Mouse (Mus musculus): ENCODE data around the gene Fosb. TPM values are rescaled to one million over a fixed set of nuclear protein-coding genes. Genes with fewer than 3 reads are reported as not detected.

Fosb gene
- polyA plus RNA-seq, 1 experiment from 2014 or later: not detected

DNA sequence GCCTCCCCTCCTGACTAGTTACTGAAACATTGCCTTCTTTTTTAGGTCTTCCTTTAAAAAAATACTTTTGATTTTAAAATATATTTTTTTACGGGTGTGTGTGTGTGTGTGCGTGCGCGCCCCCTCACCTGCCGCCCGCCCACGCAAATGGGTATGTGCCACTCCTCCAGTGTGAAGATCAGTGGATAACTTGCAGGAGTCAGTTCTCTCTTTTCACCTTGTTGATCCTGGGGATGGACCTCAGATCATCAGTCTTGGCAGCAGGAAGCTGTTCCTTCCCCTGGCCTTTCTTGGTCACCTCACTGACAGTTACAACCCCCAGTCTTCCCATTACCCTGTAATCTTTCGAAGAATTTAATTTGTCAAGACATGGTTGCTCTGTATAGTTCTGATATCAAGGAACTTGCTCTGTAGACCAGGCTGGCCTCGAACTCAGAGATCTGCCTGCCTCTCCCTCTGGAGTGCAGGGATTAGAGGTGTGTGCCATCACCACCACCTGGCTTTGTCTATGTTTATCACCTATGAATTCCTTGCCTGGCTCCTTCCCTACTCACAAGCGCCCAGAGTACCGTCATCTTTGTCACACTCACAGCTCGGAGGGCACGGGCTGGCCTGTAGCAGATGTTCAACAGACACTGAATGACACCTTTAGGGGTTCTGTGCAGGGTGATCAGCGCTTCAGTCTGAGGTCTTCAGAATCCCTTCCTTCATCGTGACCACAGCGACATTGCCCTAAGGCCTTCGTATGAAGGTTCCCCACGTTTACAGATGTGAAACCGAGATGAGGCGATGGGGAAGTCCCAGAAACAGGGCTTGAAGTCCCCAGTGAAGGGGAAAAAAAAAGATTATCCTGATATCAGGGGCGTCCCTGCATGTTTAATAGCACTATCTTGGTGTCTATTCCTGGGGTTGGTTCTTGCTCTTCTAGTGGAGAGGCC is 15.7 kb upstream of the Fosb start:
- H3K4me1 ChIP-seq: peaks cover 34% of the 10 kb centered on the region
- 71% methylated on average over 21 of the region's 21 CpGs for WGBS
- peak overlapping the region; percentile 58; the same call in 1 of the 2 replicates for H3K4me3 ChIP-seq
- peaks cover 38% of the 10 kb centered on the region for H3K27me3 ChIP-seq (replicated peaks; ENCODE audit: low read depth, poor library complexity, severe bottlenecking)
- no peaks in the 10 kb centered on the region for H3K36me3 ChIP-seq (replicated peaks)
- no peaks in the 10 kb centered on the region for H3K9me3 ChIP-seq
- DNase-seq (ENCODE audit: low spot score): no peak
- peak overlapping the region; percentile 78; the same call in 1 of the 2 replicates for H3K27ac ChIP-seq (replicated peaks)

DNA sequence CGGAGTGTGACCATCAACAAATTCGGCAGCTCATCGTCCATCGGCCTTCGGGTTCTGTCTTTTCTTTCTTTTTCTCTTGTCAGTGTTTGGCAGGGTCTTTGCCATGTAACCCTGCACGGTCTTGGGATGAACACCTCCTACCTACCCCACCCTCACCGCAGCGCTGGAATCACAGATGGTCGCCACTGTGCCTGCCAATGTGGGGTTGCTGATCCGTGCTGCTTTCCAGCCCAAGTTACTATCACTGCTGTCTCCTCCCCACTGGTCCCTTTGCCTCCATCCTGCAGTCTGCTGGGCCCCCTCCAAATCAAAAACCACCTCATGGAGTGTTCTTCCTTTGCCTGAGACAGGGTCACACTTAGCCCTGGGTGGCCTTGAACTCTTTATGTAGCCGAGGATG is 14.4 kb upstream of the Fosb start:
- Histone ChIP-seq H3K36me3 (replicated peaks) (no peaks in the 10 kb centered on the region), H3K4me1 (peaks cover 47% of the 10 kb centered on the region), H3K27me3 (replicated peaks; ENCODE audit: low read depth, poor library complexity, severe bottlenecking) (peaks cover 34% of the 10 kb centered on the region), H3K4me3 (no peak overlapping the region), H3K27ac (replicated peaks) (no peak overlapping the region), H3K9me3 (no peaks in the 10 kb centered on the region)
- no peak for DNase-seq (ENCODE audit: low spot score)
- WGBS: 85% methylated on average over 11 of the region's 11 CpGs

DNA sequence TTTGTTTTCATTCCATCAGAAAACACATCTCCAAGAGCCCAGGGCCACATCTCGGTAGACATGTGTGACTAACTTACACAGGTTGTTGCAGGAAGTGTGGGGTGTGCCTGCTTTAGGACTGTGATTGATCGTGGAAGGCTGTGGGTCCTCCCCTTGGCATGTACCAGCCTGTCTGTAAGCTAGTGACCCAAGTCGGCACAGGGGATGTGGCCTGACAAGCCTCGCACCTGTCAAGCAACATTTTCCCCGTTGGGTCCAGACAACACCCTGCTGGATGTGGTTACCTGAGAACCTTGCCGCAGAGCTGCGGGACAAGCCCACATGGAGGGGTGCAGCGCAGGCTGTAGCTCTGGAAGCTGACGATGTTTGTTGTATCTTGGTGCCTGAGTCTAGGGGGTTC is 12.6 kb upstream of the Fosb start:
- Histone ChIP-seq H3K4me3 (no peak overlapping the region), H3K9me3 (no peaks in the 10 kb centered on the region), H3K27ac (replicated peaks) (no peak overlapping the region), H3K27me3 (replicated peaks; ENCODE audit: low read depth, poor library complexity, severe bottlenecking) (peaks cover 51% of the 10 kb centered on the region), H3K36me3 (replicated peaks) (no peaks in the 10 kb centered on the region), H3K4me1 (peaks cover 46% of the 10 kb centered on the region)
- no peak for DNase-seq (ENCODE audit: low spot score)
- 49% methylated on average over 9 of the region's 9 CpGs for WGBS

DNA sequence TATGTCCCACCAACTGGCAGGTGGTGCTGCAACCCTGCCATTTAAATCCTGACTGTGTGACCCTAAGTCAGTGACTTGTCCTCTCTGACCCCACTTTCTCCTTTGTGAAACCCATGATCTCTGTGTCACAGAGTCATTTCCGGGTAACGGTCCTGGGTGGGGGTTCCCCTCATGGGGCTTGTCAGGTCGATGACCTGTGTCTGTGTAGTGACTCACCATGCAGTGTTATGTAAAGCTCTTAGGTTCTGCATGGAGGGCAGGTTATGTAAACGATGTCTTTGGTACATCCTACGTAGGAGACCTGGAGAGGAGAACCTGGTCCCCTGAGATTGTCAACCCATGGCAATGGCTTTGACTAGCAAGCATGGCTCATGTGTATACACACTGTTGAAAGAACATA is 11.6 kb upstream of the Fosb start:
- DNase-seq (ENCODE audit: low spot score): no peak
- Histone ChIP-seq H3K36me3 (replicated peaks) (no peaks in the 10 kb centered on the region), H3K27ac (replicated peaks) (no peak overlapping the region), H3K9me3 (no peaks in the 10 kb centered on the region), H3K4me1 (peaks cover 39% of the 10 kb centered on the region), H3K27me3 (replicated peaks; ENCODE audit: low read depth, poor library complexity, severe bottlenecking) (peaks cover 61% of the 10 kb centered on the region), H3K4me3 (no peak overlapping the region)
- 67% methylated on average over 5 of the region's 5 CpGs for WGBS

DNA sequence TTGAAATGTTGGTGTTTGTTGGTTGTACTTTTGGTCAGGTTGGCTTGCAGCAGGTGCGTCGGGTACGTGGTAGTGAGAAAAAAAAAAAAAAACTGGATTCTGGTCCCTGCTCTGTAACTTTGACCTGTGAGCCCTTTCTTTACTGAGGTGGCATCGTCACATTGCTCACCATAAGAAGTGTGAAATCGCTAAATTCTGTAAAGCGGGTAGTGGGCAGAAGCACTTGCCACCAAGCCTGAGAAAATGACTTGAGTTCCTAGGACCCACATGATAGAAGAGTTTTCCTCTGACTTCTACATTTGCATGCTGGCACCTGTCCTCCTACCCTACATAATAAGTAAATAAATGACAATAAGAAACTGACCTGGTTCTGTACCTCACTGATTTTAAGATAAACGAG is 10.8 kb upstream of the Fosb start:
- no peak for DNase-seq (ENCODE audit: low spot score)
- H3K27ac ChIP-seq (replicated peaks): peak overlapping the region; percentile 76
- H3K9me3 ChIP-seq: no peaks in the 10 kb centered on the region
- H3K4me1 ChIP-seq: peaks cover 32% of the 10 kb centered on the region
- WGBS: 46% methylated on average over 7 of the region's 7 CpGs
- H3K4me3 ChIP-seq: peak overlapping the region; percentile 64
- H3K27me3 ChIP-seq (replicated peaks; ENCODE audit: low read depth, poor library complexity, severe bottlenecking): peaks cover 69% of the 10 kb centered on the region
- no peaks in the 10 kb centered on the region for H3K36me3 ChIP-seq (replicated peaks)

DNA sequence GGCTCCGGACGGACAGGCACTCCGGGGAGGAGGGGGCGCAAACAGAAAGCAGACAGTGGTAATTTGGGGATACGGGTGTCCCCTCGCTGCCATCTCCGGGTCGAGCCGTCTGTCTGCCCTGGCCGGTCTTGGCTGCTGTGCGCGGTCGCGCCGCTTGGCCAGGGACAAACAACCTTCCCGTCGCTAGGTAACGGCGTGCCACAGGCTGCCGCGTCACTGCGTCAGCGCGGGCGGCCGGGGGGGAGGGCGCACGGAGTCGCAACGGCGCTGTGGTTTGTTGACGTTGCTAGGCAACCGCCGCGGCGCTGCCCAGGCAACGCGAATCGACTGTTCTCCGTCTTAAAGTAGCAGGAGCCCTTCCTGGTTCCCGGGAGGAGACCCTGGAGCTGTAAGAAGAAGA is 10.1 kb upstream of the Fosb start:
- DNase-seq (ENCODE audit: low spot score): peak; percentile 98
- no peaks in the 10 kb centered on the region for H3K9me3 ChIP-seq
- under 1% methylated on average over 41 of the region's 41 CpGs for WGBS
- H3K4me3 ChIP-seq: peak overlapping the region; percentile 64
- peaks cover 31% of the 10 kb centered on the region for H3K4me1 ChIP-seq
- peaks cover 77% of the 10 kb centered on the region for H3K27me3 ChIP-seq (replicated peaks; ENCODE audit: low read depth, poor library complexity, severe bottlenecking)
- peak overlapping the region; percentile 76 for H3K27ac ChIP-seq (replicated peaks)
- H3K36me3 ChIP-seq (replicated peaks): no peaks in the 10 kb centered on the region

DNA sequence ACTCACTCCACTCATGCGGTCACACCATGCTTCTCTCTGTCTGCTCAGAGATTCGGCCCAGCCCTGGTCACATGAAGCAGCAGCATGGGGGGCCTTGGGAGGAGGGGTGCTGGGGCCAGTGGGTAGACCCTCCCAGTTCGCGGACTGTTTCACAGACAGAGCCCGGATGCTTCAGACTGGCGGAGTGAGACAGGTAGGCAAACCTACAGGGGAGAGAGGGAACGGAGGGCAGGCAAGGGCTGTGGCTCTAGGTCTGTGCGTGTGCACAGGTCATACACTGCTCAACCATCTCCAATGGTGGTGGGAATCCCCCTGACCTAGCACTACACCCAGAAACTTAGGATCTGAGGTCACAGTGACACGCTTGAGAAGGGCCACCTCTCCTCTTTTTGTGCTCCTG is 9.6 kb upstream of the Fosb start:
- Histone ChIP-seq H3K4me3 (peak overlapping the region; percentile 64), H3K36me3 (replicated peaks) (no peaks in the 10 kb centered on the region), H3K9me3 (no peaks in the 10 kb centered on the region), H3K4me1 (peaks cover 31% of the 10 kb centered on the region), H3K27me3 (replicated peaks; ENCODE audit: low read depth, poor library complexity, severe bottlenecking) (peaks cover 79% of the 10 kb centered on the region), H3K27ac (replicated peaks) (peak overlapping the region; percentile 76)
- no peak for DNase-seq (ENCODE audit: low spot score)
- WGBS: 16% methylated on average over 9 of the region's 9 CpGs

DNA sequence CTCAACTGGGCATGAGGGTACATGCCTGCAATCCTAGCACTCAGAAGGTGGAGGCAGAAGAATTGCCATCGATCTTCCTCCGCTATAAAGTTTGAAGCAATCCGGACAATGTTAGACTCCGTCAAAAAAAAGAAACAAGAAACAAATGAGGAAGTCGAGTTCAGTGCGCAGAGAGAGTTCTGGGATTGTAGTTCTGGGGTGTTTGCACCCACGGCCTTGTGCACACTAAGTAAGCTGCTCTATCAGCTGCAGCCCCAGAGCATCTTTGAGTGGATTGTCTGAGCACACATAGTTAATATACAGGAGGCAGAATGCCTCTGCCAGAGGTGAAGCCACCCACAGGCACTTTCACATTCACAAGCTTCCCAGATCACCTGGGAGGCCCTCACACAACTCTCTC is 8.8 kb upstream of the Fosb start:
- Histone ChIP-seq H3K36me3 (replicated peaks) (no peaks in the 10 kb centered on the region), H3K4me3 (no peak overlapping the region), H3K27ac (replicated peaks) (no peak overlapping the region), H3K27me3 (replicated peaks; ENCODE audit: low read depth, poor library complexity, severe bottlenecking) (peaks cover 79% of the 10 kb centered on the region), H3K9me3 (no peaks in the 10 kb centered on the region), H3K4me1 (peaks cover 31% of the 10 kb centered on the region)
- 81% methylated on average over 7 of the region's 7 CpGs for WGBS
- no peak for DNase-seq (ENCODE audit: low spot score)

DNA sequence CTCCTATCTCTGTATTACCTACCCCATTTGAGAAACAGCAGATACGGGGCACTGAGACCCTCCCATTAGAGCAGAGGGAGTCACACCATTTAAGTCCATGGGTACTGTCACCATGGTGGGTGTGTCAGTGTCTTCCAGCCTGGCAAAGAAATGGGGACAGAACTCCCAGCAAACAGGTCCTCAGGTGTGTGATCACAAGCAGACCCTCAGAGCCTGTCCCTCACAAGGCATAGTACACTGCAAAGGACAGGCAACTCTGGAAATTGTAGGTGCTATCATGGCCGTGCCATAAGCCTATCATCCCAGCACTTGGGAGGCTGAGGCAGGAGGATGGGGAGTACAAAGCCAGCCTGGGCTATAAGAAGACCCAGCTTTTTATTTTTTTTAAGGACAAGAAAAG is 8.3 kb upstream of the Fosb start:
- no peak for DNase-seq (ENCODE audit: low spot score)
- Histone ChIP-seq H3K27ac (replicated peaks) (no peak overlapping the region), H3K36me3 (replicated peaks) (no peaks in the 10 kb centered on the region), H3K27me3 (replicated peaks; ENCODE audit: low read depth, poor library complexity, severe bottlenecking) (peaks cover 84% of the 10 kb centered on the region), H3K4me1 (peaks cover 31% of the 10 kb centered on the region), H3K4me3 (no peak overlapping the region), H3K9me3 (no peaks in the 10 kb centered on the region)
- 74% methylated on average over 2 of the region's 2 CpGs for WGBS

DNA sequence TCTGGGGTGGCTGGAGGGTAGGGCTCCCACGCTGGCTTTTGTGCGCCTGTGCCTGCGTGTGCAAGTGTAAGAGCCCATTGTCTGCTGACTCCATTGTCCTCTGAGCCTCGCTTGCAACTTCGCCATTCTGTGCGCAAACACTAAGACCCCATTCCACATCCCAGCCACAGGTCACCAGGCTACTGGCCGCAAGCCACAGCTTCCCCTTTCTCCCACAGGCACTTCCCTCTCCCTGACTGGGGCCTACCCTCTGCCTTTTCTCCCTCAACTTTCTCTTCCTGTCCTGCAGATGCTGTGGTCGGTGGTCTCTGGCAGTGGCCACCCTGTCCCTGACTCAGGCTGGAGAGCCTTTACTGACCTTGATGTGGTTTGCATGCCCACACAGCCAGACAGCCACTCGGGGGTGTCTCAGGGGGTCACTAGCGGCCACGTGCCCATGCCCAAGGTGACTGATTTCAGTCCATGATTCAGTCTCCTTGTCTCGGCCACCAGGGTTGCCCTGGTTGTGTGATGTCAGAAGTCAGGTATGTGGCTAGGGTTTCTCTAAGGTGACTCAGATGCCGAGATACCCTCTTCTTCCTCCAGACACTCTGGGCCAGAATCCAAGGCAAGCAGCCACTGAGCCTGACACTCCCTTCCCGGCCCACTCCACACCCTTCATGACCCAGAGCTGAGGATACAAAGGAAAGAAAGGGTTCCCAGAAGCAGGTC is 6.8 kb upstream of the Fosb start:
- DNase-seq (ENCODE audit: low spot score): no peak
- no peaks in the 10 kb centered on the region for H3K9me3 ChIP-seq
- H3K4me1 ChIP-seq: peaks cover 25% of the 10 kb centered on the region
- H3K4me3 ChIP-seq: no peak overlapping the region
- WGBS: 55% methylated on average over 14 of the region's 14 CpGs
- H3K36me3 ChIP-seq (replicated peaks): no peaks in the 10 kb centered on the region
- peak overlapping the region; percentile 40; the same call in 1 of the 2 replicates for H3K27ac ChIP-seq (replicated peaks)
- peaks cover 80% of the 10 kb centered on the region for H3K27me3 ChIP-seq (replicated peaks; ENCODE audit: low read depth, poor library complexity, severe bottlenecking)

DNA sequence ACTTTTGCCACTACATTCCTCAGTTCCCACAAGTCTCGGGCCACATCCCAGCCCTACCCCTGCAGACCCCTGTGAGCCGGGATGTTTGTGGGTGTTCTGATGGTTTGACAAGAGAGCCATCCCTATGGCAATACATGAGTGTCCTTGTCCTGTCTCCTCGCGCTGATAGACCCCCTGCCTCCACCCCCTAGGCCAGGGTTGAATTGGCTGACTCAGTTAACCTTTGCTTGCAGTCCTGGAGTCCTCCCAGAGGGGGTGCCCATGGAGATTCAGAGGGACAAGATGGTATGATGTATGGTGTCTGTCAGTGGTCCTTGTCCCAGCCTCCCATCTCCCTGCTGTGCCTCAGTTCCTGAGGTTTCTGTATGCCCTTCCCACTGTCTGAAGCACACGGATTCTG is 4.2 kb upstream of the Fosb start:
- Histone ChIP-seq H3K4me1 (peaks cover 18% of the 10 kb centered on the region), H3K4me3 (no peak overlapping the region), H3K9me3 (no peaks in the 10 kb centered on the region), H3K27me3 (replicated peaks; ENCODE audit: low read depth, poor library complexity, severe bottlenecking) (peaks cover 71% of the 10 kb centered on the region), H3K27ac (replicated peaks) (no peak overlapping the region), H3K36me3 (replicated peaks) (no peaks in the 10 kb centered on the region)
- WGBS: 54% methylated on average over 5 of the region's 5 CpGs
- no peak for DNase-seq (ENCODE audit: low spot score)

DNA sequence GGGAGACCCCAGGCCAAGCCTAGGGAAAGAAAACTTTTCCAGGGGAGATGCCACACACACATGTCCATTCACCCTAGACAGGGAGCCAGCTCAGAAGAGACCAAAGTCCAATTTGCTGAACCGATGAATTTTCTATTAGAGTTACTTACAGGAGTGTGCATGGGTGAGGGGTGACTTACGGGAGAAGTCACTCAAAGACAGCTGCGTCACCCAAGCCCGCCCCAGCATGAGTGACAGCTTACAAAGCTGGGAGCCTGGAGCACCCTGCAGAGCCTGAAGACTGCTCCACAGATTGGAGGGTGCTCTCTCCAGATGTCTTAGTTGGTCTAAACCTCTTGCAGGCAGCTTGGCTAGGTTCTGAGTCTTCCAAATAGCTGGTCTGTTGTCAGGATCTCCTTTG is 2.1 kb upstream of the Fosb start:
- no peak for DNase-seq (ENCODE audit: low spot score)
- H3K27me3 ChIP-seq (replicated peaks; ENCODE audit: low read depth, poor library complexity, severe bottlenecking): peaks cover 62% of the 10 kb centered on the region
- peaks cover 33% of the 10 kb centered on the region for H3K4me1 ChIP-seq
- H3K9me3 ChIP-seq: no peaks in the 10 kb centered on the region
- no peak overlapping the region for H3K4me3 ChIP-seq
- 46% methylated on average over 4 of the region's 4 CpGs for WGBS
- no peak overlapping the region for H3K27ac ChIP-seq (replicated peaks)
- no peaks in the 10 kb centered on the region for H3K36me3 ChIP-seq (replicated peaks)

All from embryonic facial prominence, embryonic 10.5 days (tissue).